Mouse (Mus musculus) G1E (cell line): Measurements from ENCODE around the gene Gpx2. TPM values are rescaled to one million over a fixed set of nuclear protein-coding genes. Genes with fewer than 3 reads are reported as not detected.
A peak's percentile ranks its signal among the peaks of the same experiment; 100 is the strongest.

Experiments
- ATAC-seq: 2 replicates; pipeline ENCODE4 v1.8.0; 2016; ENCODE audit warnings: mild to moderate bottlenecking; ENCODE audit not compliant: insufficient number of reproducible peaks, poor library complexity, low FRiP score, severe bottlenecking; ENCODE audit errors: extremely low read depth
- DNase-seq: peaks from one replicate; pipeline ENCODE4 v3.0.0; 2012; ENCODE audit warnings: low spot score
- H3K27me3 ChIP-seq: 2 replicates; pipeline ENCODE4 v1.6.1; 2012; ENCODE audit warnings: mild to moderate bottlenecking, low read length, inconsistent platforms; ENCODE audit not compliant: insufficient read depth
- H3K36me3 ChIP-seq: replicated peaks from 2 replicates; pipeline ENCODE3; 2012; ENCODE audit warnings: mild to moderate bottlenecking, inconsistent platforms
- H3K4me1 ChIP-seq: 2 replicates; pipeline ENCODE4 v1.6.1; 2012; ENCODE audit warnings: low read depth, low read length, inconsistent platforms, mixed read lengths; ENCODE audit not compliant: insufficient read depth
- H3K4me3 ChIP-seq: 2 replicates; pipeline ENCODE4 v1.5.1; 2012; ENCODE audit warnings: low read depth, mild to moderate bottlenecking, inconsistent platforms, low read length, moderate library complexity, mixed read lengths
- H3K9me3 ChIP-seq: replicated peaks from 2 replicates; pipeline ENCODE4 v1.6.1; 2012; ENCODE audit warnings: inconsistent platforms
- CTCF ChIP-seq: IDR thresholded peaks from 2 replicates; pipeline ENCODE4 v1.5.1; 2012; ENCODE audit warnings: low read depth, low read length, inconsistent platforms, mixed read lengths
- GATA1 ChIP-seq: IDR thresholded peaks from 2 replicates; pipeline ENCODE4 v1.6.1; 2012; ENCODE audit warnings: borderline replicate concordance, low read length, inconsistent platforms, mixed read lengths
- GATA2 ChIP-seq: IDR thresholded peaks from 2 replicates; pipeline ENCODE4 v1.6.1; 2012; ENCODE audit warnings: low read depth, low read length, inconsistent platforms, borderline replicate concordance
- POLR2AphosphoS5 ChIP-seq: IDR thresholded peaks from 2 replicates; pipeline ENCODE4 v1.6.1; 2012; ENCODE audit warnings: low read depth, low read length, inconsistent platforms; ENCODE audit not compliant: insufficient replicate concordance
- TAL1 ChIP-seq: conservative IDR thresholded peaks from 2 replicates; pipeline ENCODE4 v1.6.1; 2012; ENCODE audit warnings: low read depth, low read length, inconsistent platforms, mixed read lengths
- polyA plus RNA-seq: library from polyadenylated mRNA; stranded (reverse); fragments of >175 nt; gene quantifications from 2 replicates; pipeline ENCODE4 v1.2.3, GENCODE M21; 2012
- total RNA-seq, 2 experiments: library from RNA; stranded (forward) in 1 of 2; stranded (reverse) in 1 of 2; fragments of 200-1000 nt in 1 of 2; fragments of >200 nt in 1 of 2; fragmentation: Nextera tagmentation in 1 of 2; gene quantifications; 2 replicates each; pipeline ENCODE4 v1.2.3; 2014 to 2017

The Gpx2 gene
- not detected in 2 replicates for total RNA-seq (2014; fragmentation: Nextera tagmentation)
- total RNA-seq (2017) = 0.12 and 0.22 TPM in 2 replicates
- polyA plus RNA-seq = not detected in 2 replicates

DNA sequence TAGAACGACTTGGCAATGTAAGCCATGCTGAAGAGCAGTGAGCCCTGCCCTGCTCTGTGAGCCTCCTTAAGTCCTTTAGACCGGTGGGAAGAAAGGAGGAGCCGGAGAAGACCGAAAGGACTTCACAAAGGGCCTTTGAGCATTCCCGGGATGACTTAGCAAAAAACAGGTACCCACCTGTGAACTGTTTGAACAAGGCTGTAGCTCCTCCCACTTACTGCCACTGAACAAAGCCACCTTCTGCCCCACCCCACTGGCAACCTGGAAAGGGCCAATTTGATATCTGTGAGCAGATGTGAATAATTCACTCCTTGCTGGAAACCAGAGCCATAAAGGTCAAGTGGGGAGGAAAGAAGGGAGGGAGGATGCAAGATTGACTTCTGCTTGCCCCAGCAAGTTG, at the start of gene Gpx2:
TSS of gene Gpx2 (minus strand) at position 205 of the 400 bp plus-strand sequence.
- ATAC-seq (no peak), DNase-seq (no peak)
- Histone ChIP-seq H3K36me3 (no peaks in the 10 kb centered on the region), H3K27me3 (peaks cover 92% of the 10 kb centered on the region), H3K9me3 (no peaks in the 10 kb centered on the region), H3K4me3 (no peak within 1 kb of the TSS), H3K4me1 (peaks cover 16% of the 10 kb centered on the region)
- TF ChIP-seq GATA1 (no peak), CTCF (no peak), TAL1 (no peak), GATA2 (no peak), POLR2AphosphoS5 (no peak)

DNA sequence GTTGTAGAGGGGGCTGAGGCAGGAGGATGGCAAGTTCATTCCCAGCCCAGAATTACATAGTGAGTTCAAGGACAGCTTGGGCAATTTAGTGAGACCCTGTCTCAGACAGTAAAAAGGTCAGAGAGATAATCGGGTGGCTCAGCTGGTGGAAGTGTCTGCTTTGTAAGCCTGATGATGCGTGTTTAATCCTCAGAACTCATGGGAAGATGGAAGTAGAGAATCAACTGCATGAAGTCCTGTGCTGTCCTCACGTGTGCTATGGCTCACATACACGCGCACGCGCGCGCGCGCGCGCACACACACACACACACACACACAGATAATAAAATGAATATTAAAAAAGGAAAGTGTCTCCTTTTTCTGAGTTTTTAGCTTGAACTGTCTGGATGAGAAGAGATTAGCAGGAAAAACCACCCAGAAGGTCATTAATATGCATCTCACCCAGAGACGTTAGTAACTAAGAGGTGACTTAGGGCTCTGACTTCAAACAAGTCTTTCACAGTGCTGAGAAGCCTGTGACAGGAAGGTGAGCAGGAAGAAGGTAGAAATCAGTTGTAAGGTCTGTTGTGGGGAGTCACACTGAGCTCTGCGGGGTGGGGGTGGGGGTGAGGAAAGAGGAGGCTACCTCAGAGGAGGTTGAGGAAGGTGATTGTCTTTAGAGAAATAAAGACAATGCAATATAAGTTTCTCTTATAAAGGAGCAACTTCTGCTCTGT, 49.1 kb upstream of the Gpx2 start:
- TF ChIP-seq CTCF (no peak), GATA1 (no peak), GATA2 (no peak), TAL1 (no peak)
- Histone ChIP-seq H3K4me3 (no peak overlapping the region), H3K36me3 (peaks cover 63% of the 10 kb centered on the region), H3K4me1 (0 out of 2 replicates have a peak, but pooled peaks cover 4% of the 10 kb centered on the region), H3K9me3 (no peaks in the 10 kb centered on the region), H3K27me3 (no peaks in the 10 kb centered on the region)
- ATAC-seq = no peak
- DNase-seq = no peak

- Histone ChIP-seq H3K4me1 (peaks cover 20% of the 10 kb centered on the region), H3K4me3 (no peak overlapping the region), H3K27me3 (peaks cover 4% of the 10 kb centered on the region; the same call in 1 of the 2 replicates), H3K9me3 (no peaks in the 10 kb centered on the region), H3K36me3 (peaks cover 44% of the 10 kb centered on the region)
- DNase-seq = no peak
- TF ChIP-seq TAL1 (no peak), GATA1 (no peak), CTCF (no peak), GATA2 (no peak), POLR2AphosphoS5 (no peak)
- no peak for ATAC-seq
Observed at GRCm38 (mm10) chr12:76840081-76840480, 44.7 kb upstream of the Gpx2 start.

DNA sequence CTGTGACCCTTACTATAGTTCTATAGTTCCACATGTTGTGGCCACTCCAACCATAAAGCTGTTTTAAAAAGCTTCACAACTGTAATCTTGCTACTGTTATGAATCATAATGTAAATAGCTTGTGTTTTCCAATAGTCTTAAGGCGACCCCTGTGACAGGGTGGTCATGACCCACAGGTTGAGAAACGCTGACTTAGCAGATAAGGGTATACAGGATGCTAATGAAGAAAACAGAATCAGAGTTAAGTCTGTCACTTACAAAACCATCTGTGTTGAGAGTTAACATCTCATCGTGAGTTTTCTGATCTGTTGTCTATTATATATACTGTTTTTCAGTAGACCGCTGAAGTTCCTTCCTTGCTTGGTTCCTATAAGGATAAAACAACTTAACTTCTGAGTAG, 43.9 kb upstream of the Gpx2 start:
- Histone ChIP-seq H3K4me1 (peaks cover 20% of the 10 kb centered on the region), H3K27me3 (peaks cover 8% of the 10 kb centered on the region; the same call in 1 of the 2 replicates)

DNA sequence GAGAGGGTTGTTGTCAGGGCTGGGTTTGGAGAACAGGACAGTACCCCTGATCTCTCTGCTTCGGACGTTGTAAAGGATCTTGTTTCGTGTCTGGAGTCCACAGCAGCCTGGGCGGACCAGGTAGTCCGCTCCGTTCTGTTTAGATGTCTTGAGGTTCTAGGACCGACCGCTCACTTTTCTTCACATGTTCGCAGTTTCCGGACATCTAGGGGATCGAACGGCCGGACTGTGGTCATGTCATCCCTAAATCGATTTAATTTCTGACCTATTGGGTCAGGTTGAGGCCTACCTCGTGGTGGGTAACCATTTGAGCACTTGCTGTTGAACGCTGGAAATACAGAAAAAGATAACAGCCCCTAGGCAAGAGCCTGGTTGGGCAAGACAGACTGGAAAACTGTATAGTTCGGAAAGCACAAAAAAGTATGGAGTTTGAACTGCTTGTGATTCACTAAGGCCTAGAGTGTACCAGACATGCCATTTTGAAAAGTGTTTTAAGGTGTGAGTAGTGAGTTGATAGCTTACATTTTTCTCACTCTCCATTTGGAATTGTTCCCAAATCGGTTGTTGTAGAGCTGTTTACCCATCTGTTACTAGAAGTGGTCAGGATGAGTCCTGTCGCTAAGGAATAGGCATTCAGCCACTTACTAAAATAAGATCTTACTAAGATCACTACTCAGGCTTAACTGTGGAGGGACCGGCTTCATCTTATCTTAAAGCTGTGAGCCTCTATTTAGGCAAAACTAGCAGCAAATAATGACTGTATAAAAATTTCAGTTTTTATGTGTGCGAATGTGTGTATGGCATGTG, 42.7 kb upstream of the Gpx2 start:
- DNase-seq (peak; percentile 30), ATAC-seq (no peak)
- Histone ChIP-seq H3K4me1 (peaks cover 20% of the 10 kb centered on the region), H3K9me3 (no peaks in the 10 kb centered on the region), H3K36me3 (peaks cover 33% of the 10 kb centered on the region), H3K4me3 (peak overlapping the region; percentile 74), H3K27me3 (peaks cover 16% of the 10 kb centered on the region)
- no peak for TF ChIP-seq TAL1
- TF ChIP-seq CTCF = no peak
- TF ChIP-seq POLR2AphosphoS5 = no peak
- TF ChIP-seq GATA2 = no peak
- TF ChIP-seq GATA1 = no peak

More for the DNA sequence above, 43.9 kb upstream of the Gpx2 start:
- DNase-seq (no peak), ATAC-seq (no peak)
- Histone ChIP-seq H3K36me3 (peaks cover 39% of the 10 kb centered on the region), H3K9me3 (no peaks in the 10 kb centered on the region), H3K4me3 (no peak overlapping the region)
- no peak for TF ChIP-seq GATA1
- TF ChIP-seq POLR2AphosphoS5 = no peak
- TF ChIP-seq TAL1 = no peak
- no peak for TF ChIP-seq GATA2
- TF ChIP-seq CTCF = no peak

- H3K4me3 ChIP-seq = peak overlapping the region; percentile 74
- no peaks in the 10 kb centered on the region for H3K9me3 ChIP-seq
- TF ChIP-seq GATA2 = no peak
- peak; percentile 25; the same call in 1 of the 2 replicates for TF ChIP-seq CTCF
- peaks cover 26% of the 10 kb centered on the region for H3K36me3 ChIP-seq
- DNase-seq (peak; percentile 98), ATAC-seq (peak; percentile 97)
- peaks cover 20% of the 10 kb centered on the region for H3K4me1 ChIP-seq
- H3K27me3 ChIP-seq = peaks cover 18% of the 10 kb centered on the region
Observed at GRCm38 (mm10) chr12:76837101-76837843, 41.9 kb upstream of the Gpx2 start.
